ENCODE assay signal across 25 mouse cellular contexts in genomic region chr2:59452102-59452501, GRCm38 (mm10). TPM values are rescaled to one million over a fixed set of nuclear protein-coding genes. Genes with fewer than 3 reads are reported as not detected.
"Had no signal": no experiment of that assay in that cellular context is flagged by ENCODE, and none has a peak within 500 bp of the region (broad histone marks: within the 10 kb centered on the region; RNA-seq: fewer than 3 reads in every experiment).

No protein-coding gene starts in this region.

- H3K36me3 ChIP-seq: heart, embryonic 13.5 days; heart, embryonic 15.5 days; hindbrain, embryonic 13.5 days; hindbrain, embryonic 15.5 days; limb, embryonic 13.5 days; limb, embryonic 15.5 days; liver, embryonic 12.5 days had no signal

- ATAC-seq: forebrain, postnatal 0 days; hindbrain, postnatal 0 days; liver, embryonic 12.5 days had no signal

- H3K9ac ChIP-seq: forebrain, postnatal 0 days; heart, embryonic 13.5 days; heart, embryonic 15.5 days; hindbrain, embryonic 13.5 days; hindbrain, embryonic 15.5 days; limb, embryonic 13.5 days; limb, embryonic 15.5 days; liver, embryonic 12.5 days; liver, embryonic 14.5 days had no signal

- H3K4me1 ChIP-seq: heart, embryonic 13.5 days; heart, embryonic 15.5 days; hindbrain, embryonic 13.5 days; hindbrain, embryonic 15.5 days; limb, embryonic 13.5 days; limb, embryonic 15.5 days; liver, embryonic 12.5 days had no signal

- H3K9me3 ChIP-seq: heart, embryonic 15.5 days; hindbrain, embryonic 13.5 days; hindbrain, embryonic 15.5 days; limb, embryonic 13.5 days; limb, embryonic 15.5 days; liver, embryonic 12.5 days had no signal

- H3K27me3 ChIP-seq: heart, embryonic 13.5 days; heart, embryonic 15.5 days; hindbrain, embryonic 13.5 days; hindbrain, embryonic 15.5 days; limb, embryonic 13.5 days; limb, embryonic 15.5 days; liver, embryonic 12.5 days had no signal

- H3K27ac ChIP-seq: heart, embryonic 13.5 days; heart, embryonic 15.5 days; hindbrain, embryonic 13.5 days; hindbrain, embryonic 15.5 days; hindbrain, postnatal 0 days; limb, embryonic 13.5 days; limb, embryonic 15.5 days; liver, embryonic 12.5 days; liver, embryonic 14.5 days had no signal

- H3K4me3 ChIP-seq: heart, embryonic 13.5 days; heart, embryonic 15.5 days; hindbrain, embryonic 13.5 days; hindbrain, embryonic 15.5 days; limb, embryonic 13.5 days; limb, embryonic 15.5 days; liver, embryonic 12.5 days had no signal

- H3K4me2 ChIP-seq: heart, embryonic 11.5 days; heart, embryonic 13.5 days; heart, embryonic 15.5 days; hindbrain, embryonic 13.5 days; hindbrain, embryonic 15.5 days; limb, embryonic 13.5 days; limb, embryonic 15.5 days; liver, embryonic 12.5 days had no signal

- DNase-seq: forebrain, postnatal 0 days; gastrocnemius, postnatal 14 days; gastrocnemius, postnatal 36 days; heart, adult 18-20 months; heart, postnatal 14 days; heart, postnatal 36 days; kidney, adult 11 months; kidney, adult 8-10 months; kidney, postnatal 10 days; kidney, postnatal 25 days; layer of hippocampus, adult 9-11 months; layer of hippocampus, postnatal 36 days; left cerebral cortex, postnatal 4 days had no signal

RNA-seq across cellular contexts. Expression of gene Dapl1, which starts 32.4 kb away (rescaled TPM):
- polyA plus RNA-seq: heart, embryonic 13.5 days; hindbrain, embryonic 13.5 days; intestine, embryonic 14.5 days; liver, adult 2 months; liver, embryonic 12.5 days; liver, embryonic 14.5 days had no signal
